Comparison of ENCODE assay signal across 12 mouse cellular contexts in genomic region chr6:89413481-89413884, GRCm38 (mm10). TPM values are rescaled to one million over a fixed set of nuclear protein-coding genes. Genes with fewer than 3 reads are reported as not detected.
A peak's percentile ranks its signal among the peaks of the same experiment; 100 is the strongest.
DNase-seq lines count a peak whose midpoint lies in the region; ATAC-seq and TF ChIP-seq lines count a peak whose summit lies in the region.
"Had no signal": no experiment of that assay in that cellular context is flagged by ENCODE, and none has a peak within 500 bp of the region (broad histone marks: within the 10 kb centered on the region; RNA-seq: fewer than 3 reads in every experiment).

No protein-coding gene starts in this region.

- peaks cover 9% of the 10 kb centered on the region; the same call in 1 of the 2 replicates for H3K4me1 ChIP-seq in kidney, embryonic 15.5 days
- H3K4me1 ChIP-seq in MEL (ENCODE audit: control insufficient read depth in 1 of 2, insufficient read depth in 2 of 2, low read length in 2 of 2) = peaks cover 46 to 55% of the 10 kb centered on the region in 2 experiments
- H3K4me1 ChIP-seq: hindbrain, embryonic 15.5 days; neural tube, embryonic 13.5 days had no signal

- no peak overlapping the region for H3K4me2 ChIP-seq in kidney, embryonic 15.5 days
- H3K4me2 ChIP-seq: hindbrain, embryonic 15.5 days; neural tube, embryonic 13.5 days had no signal

- no peak for ATAC-seq in kidney, embryonic 15.5 days (replicated peaks; ENCODE audit: low FRiP score)

- no peaks in the 10 kb centered on the region for H3K9me3 ChIP-seq in kidney, embryonic 15.5 days (replicated peaks)
- no peaks in the 10 kb centered on the region for H3K9me3 ChIP-seq in MEL (replicated peaks; ENCODE audit: insufficient read depth, low read length)
- H3K9me3 ChIP-seq: hindbrain, embryonic 15.5 days; neural tube, embryonic 13.5 days had no signal

- H3K9ac ChIP-seq in kidney, embryonic 15.5 days = no peak overlapping the region
- peak overlapping the region; percentile 47 for H3K9ac ChIP-seq in MEL (ENCODE audit: control insufficient read depth, low read depth, low read length, poor library complexity, severe bottlenecking)
- H3K9ac ChIP-seq: hindbrain, embryonic 15.5 days; neural tube, embryonic 13.5 days had no signal

- no peak overlapping the region for H3K4me3 ChIP-seq in kidney, embryonic 15.5 days (replicated peaks)
- H3K4me3 ChIP-seq in MEL (ENCODE audit: control insufficient read depth in 1 of 2, insufficient read depth in 1 of 2, low read depth in 2 of 2, low read length in 2 of 2) = no peak overlapping the region
- H3K4me3 ChIP-seq: hindbrain, embryonic 15.5 days; neural tube, embryonic 13.5 days had no signal

- no peak for TF ChIP-seq RAD21 in MEL (IDR thresholded peaks at IDR 0.05; ENCODE audit: low read depth, low read length)

- H3K27me3 ChIP-seq in kidney, embryonic 15.5 days = no peaks in the 10 kb centered on the region
- no peaks in the 10 kb centered on the region for H3K27me3 ChIP-seq in MEL (ENCODE audit: control insufficient read depth in 1 of 2, insufficient read depth in 2 of 2, low read length in 2 of 2)
- H3K27me3 ChIP-seq: hindbrain, embryonic 15.5 days; neural tube, embryonic 13.5 days had no signal

- no peaks in the 10 kb centered on the region for H3K79me2 ChIP-seq in MEL (ENCODE audit: control insufficient read depth, insufficient read depth, low read length, poor library complexity)

- no peaks in the 10 kb centered on the region for H3K36me3 ChIP-seq in kidney, embryonic 15.5 days
- peaks cover 0 to 55% of the 10 kb centered on the region in 2 experiments; a peak in 2 of 4 replicates for H3K36me3 ChIP-seq in MEL (ENCODE audit: control insufficient read depth in 1 of 2, insufficient read depth in 2 of 2, low read length in 2 of 2)
- H3K36me3 ChIP-seq: hindbrain, embryonic 15.5 days; neural tube, embryonic 13.5 days had no signal

- DNase-seq in kidney, adult 9 months = peak; percentile 53
- peak; percentile 39 for DNase-seq in MEL (ENCODE audit: low read depth, low spot score)
- DNase-seq in induced T-regulatory cell, adult 2 months (ENCODE audit: low read depth) = peak; percentile 42
- DNase-seq in monocyte, adult 2 months (ENCODE audit: low read depth in 1 of 2, low spot score in 2 of 2) = peak; percentile 27 to 28
- no peak for DNase-seq in cerebellum, postnatal 25 days
- DNase-seq in left cerebral cortex, adult 8-10 months (ENCODE audit: low spot score in 2 of 2) = no peak
- no peak for DNase-seq in urinary bladder, postnatal 36 days (ENCODE audit: low spot score in 2 of 2)
- DNase-seq: right cerebral cortex, postnatal 14 days; thymus, postnatal 25 days had no signal

- no peak for TF ChIP-seq CTCF in MEL (IDR thresholded peaks at IDR 0.05 in 2 of 3, conservative IDR thresholded peaks at IDR 0.05 in 1 of 3; ENCODE audit: control insufficient read depth in 1 of 3, insufficient read depth in 1 of 3, low read depth in 2 of 3, low read length in 3 of 3, poor library complexity in 1 of 3, severe bottlenecking in 1 of 3)

- no peak for TF ChIP-seq POLR2A in MEL (IDR thresholded peaks at IDR 0.05; ENCODE audit: control insufficient read depth in 1 of 2, insufficient read depth in 1 of 2, low read depth in 1 of 2, low read length in 2 of 2, poor library complexity in 1 of 2)

- peak; percentile 36 to 79; a peak in 2 of 4 replicates for TF ChIP-seq EP300 in MEL (IDR thresholded peaks at IDR 0.05; ENCODE audit: low read depth in 1 of 2, low read length in 2 of 2)

- H3K27ac ChIP-seq in kidney, embryonic 15.5 days = no peak overlapping the region
- H3K27ac ChIP-seq in MEL (ENCODE audit: control insufficient read depth, low read depth, low read length) = peak overlapping the region; percentile 82
- H3K27ac ChIP-seq: hindbrain, embryonic 15.5 days; neural tube, embryonic 13.5 days had no signal

TF ChIP-seq in MEL, 35 proteins besides CTCF, POLR2A, EP300 and RAD21:
- TF ChIP-seq TAL1 (IDR thresholded peaks at IDR 0.05; ENCODE audit: low read length) (no peak), ETS1 (IDR thresholded peaks at IDR 0.05; ENCODE audit: low read depth, low read length) (peak; percentile 79)

RNA-seq across cellular contexts. Expression of gene Plxna1, which starts 51.1 kb away (rescaled TPM):
- 21.4 and 24.8 TPM in 2 replicates for polyA plus RNA-seq in kidney, embryonic 15.5 days (2015; fragmentation: Nextera tagmentation; extraction: Ambion mirVana)
- total RNA-seq in MEL (2012; rRNA removed) = 6.7 and 7.2 TPM in 2 replicates
- polyA plus RNA-seq in MEL (2012; ENCODE audit: insufficient read depth in 1 of 2, insufficient read length in 2 of 2, low read depth in 1 of 2, low replicate concordance in 2 of 2, missing spikeins in 1 of 2) = 10 to 100 TPM in 1 of 2 experiments, not detected in 1; 25.8 TPM
- 10 to 100 TPM; 49.7 to 53.1 (median 51.4) TPM for total RNA-seq in left cerebral cortex, adult 8-10 months (2022)

Comparison
In these comparisons a context has a peak if more than half of its experiments do, and no peak if none do; other contexts are left out.
1. DNase-seq: peak in kidney, adult 9 months (single experiment), MEL (single experiment), induced T-regulatory cell, adult 2 months (single experiment) and monocyte, adult 2 months (2 of 2); none in cerebellum, postnatal 25 days (0 of 2), left cerebral cortex, adult 8-10 months (0 of 2) and urinary bladder, postnatal 36 days (0 of 2).